Mouse (Mus musculus): ENCODE results near the gene Sgta.

DNA sequence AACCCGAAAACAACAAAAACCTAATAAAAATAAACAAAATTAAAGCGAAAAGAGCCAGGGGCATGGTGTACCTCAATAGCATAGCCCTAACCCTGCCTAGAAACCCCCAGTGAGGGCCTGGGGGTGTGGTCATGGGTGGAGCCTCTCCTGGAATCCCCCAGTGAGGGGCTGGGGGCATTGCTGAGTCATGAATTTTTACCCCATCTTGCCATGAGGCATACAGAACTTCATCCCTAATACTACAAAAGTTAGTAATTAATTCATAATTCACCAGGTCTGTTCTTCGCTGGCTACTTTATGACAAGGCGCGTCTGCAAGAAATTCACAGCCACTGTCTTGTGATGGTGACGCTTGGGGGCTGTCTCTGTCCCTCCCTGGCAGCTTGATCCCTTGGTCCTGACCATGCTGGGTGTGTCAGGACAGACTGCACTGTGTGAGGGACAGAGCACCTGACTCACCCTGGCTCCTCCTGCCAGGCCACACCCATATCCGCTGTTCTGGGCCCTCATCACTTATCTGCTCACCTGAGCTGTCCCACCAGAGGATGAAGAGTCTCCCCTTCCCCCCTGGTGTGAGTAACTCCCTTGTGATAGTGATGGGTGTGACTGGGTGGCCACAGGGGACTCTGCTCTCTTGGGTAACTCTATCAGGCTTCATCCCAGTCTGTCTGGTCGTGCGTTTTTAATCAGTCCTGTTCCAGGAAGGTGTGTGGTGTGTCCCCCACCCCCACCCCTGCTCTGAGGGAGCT lies 35.1 kb upstream of the Sgta start:
- TF ChIP-seq IRF4 (IDR thresholded peaks at IDR 0.05; ENCODE audit: low read depth, low read length) (no peak), TCF12 (IDR thresholded peaks at IDR 0.05; ENCODE audit: low read depth, low read length) (no peak), MAFK (IDR thresholded peaks at IDR 0.05; ENCODE audit: insufficient replicate concordance, low read length) (0 out of 2 replicates have a peak, but pooled peaks have one; percentile 35)

Measured in CH12.LX (cell line).